Mouse (Mus musculus): ENCODE data around the gene Swt1.
"Not testable (repeated sequence)": the region's sequence is repeated elsewhere in the genome, so short reads cannot be mapped to it uniquely, and the experiment has no call there.

Swt1 gene

GRCm38 (mm10) chr1:151367721-151368324 lies 60.4 kb downstream of the Swt1 start:
- in situ Hi-C loops (cut with MboI, MseI): loop anchor here (5.0 kb wide), 1 partner anchor 44 kb away; no protein-coding TSS in a partner anchor

GRCm38 (mm10) chr1:151366944-151367605 lies 61.2 kb downstream of the Swt1 start:
- in situ Hi-C loops (cut with MboI, MseI): loop anchor here (5.0 kb wide), 1 partner anchor 45 kb away; no protein-coding TSS in a partner anchor

- in situ Hi-C loops (cut with MboI, MseI): loop anchor here (5.0 kb wide), 1 partner anchor 922 kb away; no protein-coding TSS in a partner anchor
These were observed 68.9 kb downstream of the Swt1 start for GRCm38 (mm10) chr1:151359374-151359773.

- in situ Hi-C loops (cut with MboI, MseI): loop anchor here (5.0 kb wide), 1 partner anchor 919 kb away; no protein-coding TSS in a partner anchor
These were observed 72.3 kb downstream of the Swt1 start for GRCm38 (mm10) chr1:151355994-151356393.

GRCm38 (mm10) chr1:151352911-151353310 lies 75.3 kb downstream of the Swt1 start:
- in situ Hi-C loops (cut with MboI, MseI): no loop called here

- in situ Hi-C loops (cut with MboI, MseI): not testable (repeated sequence)
These were observed 80.0 kb downstream of the Swt1 start for GRCm38 (mm10) chr1:151348293-151348692.

GRCm38 (mm10) chr1:151346681-151347127 lies 81.6 kb downstream of the Swt1 start:
- in situ Hi-C loops (cut with MboI, MseI): no loop called here

GRCm38 (mm10) chr1:151345863-151346195 lies 82.4 kb downstream of the Swt1 start:
- in situ Hi-C loops (cut with MboI, MseI): no loop called here

GRCm38 (mm10) chr1:151345109-151345862 lies 83.0 kb downstream of the Swt1 start:
- in situ Hi-C loops (cut with MboI, MseI): no loop called here

GRCm38 (mm10) chr1:151344283-151345108 lies 83.8 kb downstream of the Swt1 start, which contains the start of gene Ivns1abp:
Gene Ivns1abp (plus strand): TSS chr1:151344477.
- in situ Hi-C loops (cut with MboI, MseI): loop anchor here (5.0 kb wide), 1 partner anchor 267 kb away; no protein-coding TSS in a partner anchor

GRCm38 (mm10) chr1:151343571-151344282 lies 84.5 kb downstream of the Swt1 start:
- in situ Hi-C loops (cut with MboI, MseI): loop anchor here (5.0 kb wide), 1 partner anchor 266 kb away; no protein-coding TSS in a partner anchor

- in situ Hi-C loops (cut with MboI, MseI): loop anchor here (5.0 kb wide), 1 partner anchor 266 kb away; no protein-coding TSS in a partner anchor
These were observed 85.3 kb downstream of the Swt1 start for GRCm38 (mm10) chr1:151342968-151343367.

GRCm38 (mm10) chr1:151342311-151342710 lies 85.9 kb downstream of the Swt1 start:
- in situ Hi-C loops (cut with MboI, MseI): loop anchor here (5.0 kb wide), 1 partner anchor 265 kb away; no protein-coding TSS in a partner anchor

- in situ Hi-C loops (cut with MboI, MseI): loop anchor here (5.0 kb wide), 1 partner anchor 264 kb away; no protein-coding TSS in a partner anchor
These were observed 86.8 kb downstream of the Swt1 start for GRCm38 (mm10) chr1:151341321-151342044.

GRCm38 (mm10) chr1:151338941-151339340 lies 89.3 kb downstream of the Swt1 start:
- in situ Hi-C loops (cut with MboI, MseI): no loop called here

GRCm38 (mm10) chr1:151338234-151338633 lies 90.0 kb downstream of the Swt1 start:
- in situ Hi-C loops (cut with MboI, MseI): no loop called here

- in situ Hi-C loops (cut with MboI, MseI): no loop called here
These were observed 95.4 kb downstream of the Swt1 start for GRCm38 (mm10) chr1:151332819-151333218.

GRCm38 (mm10) chr1:151329601-151330000 lies 98.7 kb downstream of the Swt1 start:
- in situ Hi-C loops (cut with MboI, MseI): no loop called here

- in situ Hi-C loops (cut with MboI, MseI): no loop called here
These were observed 99.7 kb downstream of the Swt1 start for GRCm38 (mm10) chr1:151328341-151329097.

Measured in T-helper 1 cell (primary cell).